Comparison of ENCODE assay signal across 13 mouse cellular contexts in genomic region chr14:55076224-55076623, GRCm38 (mm10). TPM values are rescaled to one million over a fixed set of nuclear protein-coding genes. Genes with fewer than 3 reads are reported as not detected.
DNase-seq lines count a peak whose midpoint lies in the region; ATAC-seq lines count a peak whose summit lies in the region.
"Had no signal": no experiment of that assay in that cellular context is flagged by ENCODE, and none has a peak within 500 bp of the region (broad histone marks: within the 10 kb centered on the region; RNA-seq: fewer than 3 reads in every experiment).

No protein-coding gene starts in this region.

- peaks cover 39% of the 10 kb centered on the region for H3K4me1 ChIP-seq in limb, embryonic 12.5 days (replicated peaks)
- H3K4me1 ChIP-seq in limb, embryonic 10.5 days, result peaks cover 42% of the 10 kb centered on the region
- H3K4me1 ChIP-seq in forebrain, embryonic 16.5 days (replicated peaks; ENCODE audit: control insufficient read depth, insufficient read depth, low read length), result peaks cover 54% of the 10 kb centered on the region

- ATAC-seq in limb, embryonic 12.5 days (ENCODE audit: insufficient number of reproducible peaks, insufficient read depth, low FRiP score, low TSS enrichment, low read depth), result no peak
- ATAC-seq in forebrain, embryonic 16.5 days, result no peak
- ATAC-seq: activated CD4-positive, CD25-positive, alpha-beta regulatory T cell, adult 4 months had no signal

- no peak overlapping the region for H3K4me2 ChIP-seq in limb, embryonic 12.5 days
- H3K4me2 ChIP-seq in forebrain, embryonic 16.5 days (ENCODE audit: low read length), result no peak overlapping the region
- H3K4me2 ChIP-seq: embryonic facial prominence, embryonic 15.5 days had no signal

- peak; percentile 59 for DNase-seq in gastrocnemius, postnatal 10 days
- DNase-seq in gastrocnemius, postnatal 25 days, result no peak
- no peak for DNase-seq in limb, embryonic 10.5 days (ENCODE audit: low spot score)
- DNase-seq in right cerebral cortex, adult 2 months (ENCODE audit: low spot score in 2 of 2), result peak; percentile 83 to 84
- DNase-seq in embryo, embryonic 11 days, result no peak
- no peak for DNase-seq in natural killer cell, adult 2 months (ENCODE audit: low spot score in 2 of 2)
- DNase-seq: lung, postnatal 4 days; thymus, adult 2 months had no signal

- H3K36me3 ChIP-seq in limb, embryonic 12.5 days, result peaks cover 23% of the 10 kb centered on the region
- H3K36me3 ChIP-seq in limb, embryonic 10.5 days, result peaks cover 23% of the 10 kb centered on the region
- H3K36me3 ChIP-seq in forebrain, embryonic 16.5 days (ENCODE audit: control insufficient read depth, insufficient read depth), result peaks cover 22% of the 10 kb centered on the region
- H3K36me3 ChIP-seq: embryonic facial prominence, embryonic 15.5 days had no signal

- no peak overlapping the region for H3K9ac ChIP-seq in limb, embryonic 12.5 days (replicated peaks)
- H3K9ac ChIP-seq in forebrain, embryonic 16.5 days (replicated peaks; ENCODE audit: low read depth, low read length), result no peak overlapping the region
- H3K9ac ChIP-seq: embryonic facial prominence, embryonic 15.5 days had no signal

- peaks cover 42% of the 10 kb centered on the region for H3K27me3 ChIP-seq in limb, embryonic 12.5 days
- peaks cover 63% of the 10 kb centered on the region for H3K27me3 ChIP-seq in limb, embryonic 10.5 days (ENCODE audit: low read depth, poor library complexity, severe bottlenecking)
- no peaks in the 10 kb centered on the region for H3K27me3 ChIP-seq in forebrain, embryonic 16.5 days (replicated peaks; ENCODE audit: control insufficient read depth, insufficient read depth, low read length)

- 0 out of 2 replicates have a peak overlapping the region, but pooled peaks have one; percentile 5 for H3K27ac ChIP-seq in limb, embryonic 12.5 days
- H3K27ac ChIP-seq in limb, embryonic 10.5 days, result no peak overlapping the region
- H3K27ac ChIP-seq in forebrain, embryonic 16.5 days (ENCODE audit: low read length), result peak overlapping the region; percentile 92
- H3K27ac ChIP-seq: embryonic facial prominence, embryonic 15.5 days had no signal

- H3K9me3 ChIP-seq in limb, embryonic 12.5 days, result no peaks in the 10 kb centered on the region
- H3K9me3 ChIP-seq in limb, embryonic 10.5 days (replicated peaks), result no peaks in the 10 kb centered on the region
- no peaks in the 10 kb centered on the region for H3K9me3 ChIP-seq in forebrain, embryonic 16.5 days (ENCODE audit: control insufficient read depth, low read length)
- H3K9me3 ChIP-seq: embryonic facial prominence, embryonic 15.5 days had no signal

- 51% methylated on average over 6 of the region's 6 CpGs for WGBS in limb, embryonic 12.5 days
- WGBS in limb, embryonic 10.5 days, result 60% methylated on average over 6 of the region's 6 CpGs
- 14% methylated on average over 6 of the region's 6 CpGs for WGBS in forebrain, embryonic 16.5 days

- no peak overlapping the region for H3K4me3 ChIP-seq in limb, embryonic 12.5 days (replicated peaks)
- H3K4me3 ChIP-seq in limb, embryonic 10.5 days, result no peak overlapping the region
- no peak overlapping the region for H3K4me3 ChIP-seq in forebrain, embryonic 16.5 days (replicated peaks; ENCODE audit: low read length)
- H3K4me3 ChIP-seq: embryonic facial prominence, embryonic 15.5 days had no signal

RNA-seq across cellular contexts. Expression of gene Zfhx2, which starts 15.9 kb away (rescaled TPM):
- 1 to 10 TPM; 1.8 to 3.0 TPM for total RNA-seq in gastrocnemius, postnatal 10 days (2021)
- total RNA-seq in gastrocnemius, postnatal 25 days (2021), result 1 to 10 TPM; 3.5 to 3.7 TPM
- 6.9 and 7.0 TPM in 2 replicates for polyA plus RNA-seq in limb, embryonic 12.5 days (2016; fragmentation: Nextera tagmentation; extraction: Ambion mirVana)
- 4.1 and 5.6 TPM in 2 replicates for polyA plus RNA-seq in limb, embryonic 10.5 days (2016; fragmentation: Nextera tagmentation; extraction: Ambion mirVana)
- polyA plus RNA-seq in forebrain, embryonic 16.5 days (2015; fragmentation: Nextera tagmentation; extraction: Ambion mirVana), result 21.5 and 32.9 TPM in 2 replicates

RNA-seq across cellular contexts. Expression of gene Thtpa, which starts 18.4 kb away (rescaled TPM):
- 10 to 100 TPM; 12.8 to 13.9 TPM for total RNA-seq in gastrocnemius, postnatal 10 days (2021)
- total RNA-seq in gastrocnemius, postnatal 25 days (2021), result 10 to 100 TPM; 10.5 to 11.1 TPM
- 24.0 and 24.2 TPM in 2 replicates for polyA plus RNA-seq in limb, embryonic 12.5 days (2016; fragmentation: Nextera tagmentation; extraction: Ambion mirVana)
- polyA plus RNA-seq in limb, embryonic 10.5 days (2016; fragmentation: Nextera tagmentation; extraction: Ambion mirVana), result 22.0 and 25.6 TPM in 2 replicates
- polyA plus RNA-seq in forebrain, embryonic 16.5 days (2015; fragmentation: Nextera tagmentation; extraction: Ambion mirVana), result 55.2 and 56.6 TPM in 2 replicates

RNA-seq across cellular contexts. Expression of gene Ap1g2, which starts 30.2 kb away (rescaled TPM):
- 1 to 10 TPM; 4.6 to 5.0 TPM for total RNA-seq in gastrocnemius, postnatal 10 days (2021)
- 1 to 10 TPM; 4.8 to 5.7 TPM for total RNA-seq in gastrocnemius, postnatal 25 days (2021)
- polyA plus RNA-seq in limb, embryonic 12.5 days (2016; fragmentation: Nextera tagmentation; extraction: Ambion mirVana), result 10.7 and 13.7 TPM in 2 replicates
- 10.6 and 12.5 TPM in 2 replicates for polyA plus RNA-seq in limb, embryonic 10.5 days (2016; fragmentation: Nextera tagmentation; extraction: Ambion mirVana)
- 13.3 and 16.5 TPM in 2 replicates for polyA plus RNA-seq in forebrain, embryonic 16.5 days (2015; fragmentation: Nextera tagmentation; extraction: Ambion mirVana)

RNA-seq across cellular contexts. Expression of gene Jph4, which starts 40.5 kb away (rescaled TPM):
- 1 to 10 TPM; 1.5 to 1.6 TPM for total RNA-seq in gastrocnemius, postnatal 10 days (2021)
- total RNA-seq in gastrocnemius, postnatal 25 days (2021), result under 1 TPM; 0.28 to 0.35 TPM
- polyA plus RNA-seq in limb, embryonic 12.5 days (2016; fragmentation: Nextera tagmentation; extraction: Ambion mirVana), result 0.69 and 0.78 TPM in 2 replicates
- polyA plus RNA-seq in limb, embryonic 10.5 days (2016; fragmentation: Nextera tagmentation; extraction: Ambion mirVana), result 0.03 and 0.08 TPM in 2 replicates
- polyA plus RNA-seq in forebrain, embryonic 16.5 days (2015; fragmentation: Nextera tagmentation; extraction: Ambion mirVana), result 33.6 and 45.1 TPM in 2 replicates
- total RNA-seq: CH12.LX had no signal
- polyA plus RNA-seq: activated CD4-positive, CD25-positive, alpha-beta regulatory T cell, adult 4 months had no signal

Comparison
In these comparisons a context has a peak if more than half of its experiments do, and no peak if none do; other contexts are left out.
1. DNase-seq: peak in gastrocnemius, postnatal 10 days (single experiment) and right cerebral cortex, adult 2 months (2 of 2); none in gastrocnemius, postnatal 25 days (single experiment), limb, embryonic 10.5 days (single experiment), embryo, embryonic 11 days (single experiment) and natural killer cell, adult 2 months (0 of 2).